Mouse (Mus musculus) forelimb bud, embryonic 11.5 days (tissue): ENCODE measurements around the gene Aplnr.

Source experiments
- DNase-seq: peaks from one replicate; pipeline ENCODE4 v3.0.0-alpha.2; 2012; ENCODE audit warnings: low read depth, low spot score

Gene Aplnr

DNA sequence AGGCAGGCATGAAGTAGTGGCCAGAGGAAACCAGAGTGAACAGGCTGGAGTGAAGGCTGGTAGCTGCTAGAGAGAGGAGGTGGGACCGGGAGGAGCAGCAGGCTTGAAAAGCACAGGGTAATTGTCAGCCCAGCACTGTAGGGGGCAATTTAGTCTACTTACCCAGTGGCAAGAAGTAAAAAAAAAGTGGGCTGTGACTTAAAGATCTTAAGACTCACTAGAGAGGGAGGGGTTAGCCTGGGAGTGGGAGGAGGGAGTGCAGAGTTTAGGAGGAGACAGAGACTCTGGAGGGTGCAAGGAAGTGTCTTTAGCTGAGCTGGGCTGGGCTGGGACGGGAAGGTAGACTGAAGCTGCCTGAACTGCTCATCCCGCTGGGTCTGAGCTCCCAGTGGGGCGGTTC lies at the start of gene Aplnr:
Gene Aplnr (plus strand): TSS at position 137 of the 400 bp plus-strand sequence.
- DNase-seq = no peak

DNA sequence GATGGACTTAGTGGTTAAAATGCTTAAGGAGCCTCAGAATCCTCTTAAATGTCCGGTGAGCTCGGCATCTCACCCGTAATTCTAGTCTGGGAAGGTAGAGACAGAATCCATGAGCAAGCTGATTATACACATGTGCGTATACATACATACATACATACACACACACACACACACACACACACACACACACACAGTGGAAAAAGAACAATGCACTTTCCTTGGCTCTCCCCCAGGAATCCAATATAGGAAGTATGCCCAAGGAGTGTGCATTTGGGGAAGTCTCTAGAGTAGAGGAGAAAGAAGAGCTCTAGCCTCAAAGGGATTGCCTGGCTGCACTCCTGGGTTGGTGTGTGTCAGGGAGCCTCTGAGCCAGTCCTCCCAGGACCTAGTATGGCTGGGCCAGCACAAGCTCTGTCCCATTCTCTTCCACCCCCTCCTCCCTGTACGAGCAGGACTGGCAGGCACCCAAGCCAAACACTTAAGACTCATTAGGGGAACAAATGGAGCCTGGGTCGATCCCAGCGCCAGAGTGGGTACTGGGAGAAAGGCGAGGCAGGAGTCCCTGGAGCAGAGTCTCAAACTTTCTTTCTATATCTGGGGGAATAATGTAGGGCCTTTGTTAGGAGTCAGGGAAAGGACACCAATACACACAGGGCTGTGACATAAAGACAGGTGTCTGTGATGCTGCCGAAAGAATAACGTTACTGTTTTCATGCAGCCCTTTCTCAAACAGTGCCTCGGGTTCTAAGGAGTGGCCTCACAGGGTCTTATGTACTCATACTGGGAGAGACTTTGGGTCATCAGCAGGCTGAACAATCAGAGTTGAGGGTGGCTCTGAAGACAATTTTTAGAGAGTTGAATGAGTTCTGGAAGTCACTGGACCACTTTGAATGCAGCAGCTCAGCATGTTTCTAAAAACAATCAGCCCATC lies 47.0 kb upstream of the Aplnr start:
- no peak for DNase-seq

DNA sequence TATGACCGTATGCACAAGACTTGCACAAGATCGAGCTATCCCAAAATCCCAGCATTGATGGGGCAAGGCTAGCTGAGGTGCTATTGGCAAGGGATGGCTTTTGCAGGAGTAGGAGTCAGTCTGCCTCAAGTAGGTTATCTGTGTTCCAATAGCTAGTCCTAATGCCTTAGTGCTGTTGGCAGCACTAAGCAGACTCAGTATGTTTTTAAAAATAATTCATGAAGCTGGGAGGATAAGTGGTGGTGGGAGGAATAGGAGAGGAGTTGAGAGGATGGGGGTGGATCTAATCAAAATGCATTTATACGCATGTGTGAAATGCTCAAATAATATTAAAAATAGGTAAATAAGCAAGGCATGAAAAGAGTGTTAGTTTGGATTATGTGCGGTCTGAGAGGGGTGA lies 44.7 kb upstream of the Aplnr start:
- no peak for DNase-seq

- no peak for DNase-seq
Observed at GRCm38 (mm10) chr2:85093376-85093775, 42.6 kb upstream of the Aplnr start.

DNA sequence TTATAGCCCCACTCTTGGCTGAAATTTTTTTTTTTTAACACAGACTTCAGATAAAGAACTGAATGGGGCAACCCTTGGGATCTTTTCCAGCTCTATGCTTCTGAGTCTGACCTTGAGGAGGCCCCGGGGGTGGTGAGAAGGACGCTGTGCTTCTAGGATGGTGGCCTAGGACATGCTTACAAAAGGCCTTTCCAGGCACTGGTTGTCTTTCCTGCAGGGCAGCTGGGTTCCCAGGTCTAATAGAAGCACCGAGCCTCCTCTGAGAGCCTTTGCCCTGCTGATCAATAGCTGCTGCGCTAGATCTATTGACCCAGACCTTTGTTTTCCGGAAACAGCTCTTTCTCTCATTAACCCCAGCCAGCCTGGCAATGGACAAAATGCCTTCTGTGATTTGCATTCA lies 40.1 kb upstream of the Aplnr start:
- no peak for DNase-seq

- DNase-seq = no peak
Observed at GRCm38 (mm10) chr2:85098014-85098413, 38.0 kb upstream of the Aplnr start.

DNA sequence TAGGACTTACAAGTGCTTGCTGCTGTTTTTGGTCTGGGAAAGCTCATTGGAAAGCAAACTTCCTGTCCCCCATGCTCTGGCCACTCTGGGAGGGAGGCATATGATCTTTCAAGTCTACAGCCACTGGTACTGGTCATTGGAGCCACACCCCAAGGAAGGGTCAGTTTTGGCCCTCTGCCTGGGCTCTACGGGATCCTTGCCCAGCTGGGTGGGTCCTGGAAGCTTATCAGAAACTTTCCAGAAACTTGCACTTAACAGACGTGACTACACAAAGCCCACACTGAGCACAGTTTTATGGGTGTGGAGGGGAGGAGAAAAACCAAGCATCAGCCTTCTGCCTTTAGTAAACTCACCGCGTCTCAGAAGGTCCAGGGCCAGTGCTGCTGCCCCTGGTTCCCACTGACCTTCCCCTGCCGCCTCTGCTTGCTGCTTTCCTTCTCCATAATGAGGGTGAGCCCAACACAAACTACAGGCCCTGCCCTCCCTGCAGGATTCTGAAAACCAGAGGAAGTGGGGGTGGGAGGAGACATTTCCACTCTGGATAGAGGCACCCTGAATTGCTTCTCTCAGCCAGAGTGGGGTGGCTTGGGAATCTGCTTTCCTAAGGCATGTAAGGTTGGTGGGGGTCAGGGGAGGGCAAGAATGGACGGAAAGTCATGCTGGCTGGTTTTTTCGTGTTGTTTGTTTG lies 37.1 kb upstream of the Aplnr start:
- no peak for DNase-seq

GRCm38 (mm10) chr2:85103201-85103600 lies 32.8 kb upstream of the Aplnr start:
- DNase-seq = no peak

- DNase-seq = no peak
Observed at GRCm38 (mm10) chr2:85105426-85106013, 30.5 kb upstream of the Aplnr start.

- no peak for DNase-seq
Observed at GRCm38 (mm10) chr2:85106068-85106790, 29.8 kb upstream of the Aplnr start.

DNA sequence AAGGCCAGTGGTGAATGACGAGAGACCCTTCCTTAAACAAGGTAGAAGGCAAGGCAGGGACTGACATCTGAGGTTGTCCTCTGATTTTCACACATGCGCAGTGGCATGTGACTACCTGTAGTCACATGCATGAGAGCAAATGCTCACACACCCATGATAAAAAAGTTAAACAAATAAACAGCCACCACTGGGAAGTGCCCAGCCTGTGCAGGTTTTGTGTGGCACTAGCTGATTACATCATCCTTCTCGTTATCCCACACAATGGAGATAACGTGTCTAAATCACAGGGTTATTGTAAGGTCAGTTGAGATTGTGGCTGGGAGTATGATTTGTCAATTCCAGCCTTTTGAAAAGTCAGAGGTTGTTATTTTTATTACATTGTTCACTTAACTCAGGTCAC lies 29.1 kb upstream of the Aplnr start:
- DNase-seq = no peak

GRCm38 (mm10) chr2:85110288-85110875 lies 25.6 kb upstream of the Aplnr start:
- no peak for DNase-seq

DNA sequence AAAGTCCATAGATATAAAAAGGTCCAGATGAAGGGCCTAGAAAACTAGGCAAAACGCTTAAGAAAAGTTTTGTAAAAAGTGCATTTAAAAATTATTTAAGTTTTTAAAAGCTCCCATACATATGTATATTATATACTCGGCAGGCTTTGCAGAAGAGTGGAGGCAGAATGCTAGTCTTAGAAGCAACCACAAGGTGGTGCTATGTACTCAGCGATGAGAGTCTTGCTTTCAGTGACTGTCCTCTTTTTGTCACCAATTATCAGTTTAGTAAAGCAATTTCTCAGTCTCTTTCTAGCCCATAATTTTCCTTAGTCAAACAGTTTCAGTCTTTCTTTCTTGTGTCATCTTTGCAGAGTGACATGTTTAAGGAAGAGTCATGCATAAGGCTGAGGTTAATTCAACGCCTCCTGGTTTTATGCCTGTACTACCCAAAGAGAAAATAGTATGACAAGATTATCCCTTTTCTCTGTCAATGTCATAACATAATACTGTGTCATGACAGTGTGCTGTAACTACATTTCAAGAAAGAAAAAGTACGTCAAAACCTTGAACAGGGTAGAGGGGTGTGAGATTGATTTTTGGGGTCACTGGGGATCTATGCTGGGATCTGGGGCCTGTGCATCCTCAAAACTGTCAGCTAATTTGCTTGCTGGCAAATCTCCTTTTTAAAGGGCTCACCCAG lies 12.7 kb upstream of the Aplnr start:
- peak; percentile 55 for DNase-seq

DNA sequence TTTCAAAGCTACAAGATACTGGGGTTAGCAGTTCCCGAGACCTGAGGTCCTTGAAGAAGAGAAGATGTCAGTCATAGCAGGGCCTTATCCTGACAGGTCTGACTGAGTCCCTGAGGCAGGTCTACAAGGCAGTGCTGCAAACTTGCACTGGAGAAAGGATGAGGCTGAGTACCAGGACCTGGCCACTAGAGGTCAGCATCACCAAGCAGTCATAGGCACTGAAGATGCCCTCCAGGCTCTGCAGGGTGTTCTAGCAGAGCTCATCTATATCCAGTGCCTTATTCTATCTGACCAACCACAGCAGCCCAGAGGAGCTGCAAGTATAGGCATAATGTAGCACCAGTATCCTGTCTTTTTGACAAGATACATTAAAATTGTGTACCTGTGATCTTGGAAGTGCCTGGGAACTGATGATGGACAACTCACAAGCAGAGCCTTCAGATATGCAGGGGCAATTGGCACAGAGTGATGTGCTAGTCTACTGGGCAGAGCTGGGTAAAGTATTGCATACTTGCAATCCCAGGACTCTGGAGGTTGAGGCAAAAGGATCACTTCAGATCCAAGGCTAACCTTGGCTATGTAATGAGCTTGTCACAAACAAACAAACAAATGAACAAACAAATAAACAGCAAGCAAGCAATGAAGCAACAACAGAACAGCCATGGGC lies 12.0 kb upstream of the Aplnr start:
- DNase-seq = peak; percentile 57

GRCm38 (mm10) chr2:85129496-85129971 lies 6.5 kb upstream of the Aplnr start:
- DNase-seq = no peak

DNA sequence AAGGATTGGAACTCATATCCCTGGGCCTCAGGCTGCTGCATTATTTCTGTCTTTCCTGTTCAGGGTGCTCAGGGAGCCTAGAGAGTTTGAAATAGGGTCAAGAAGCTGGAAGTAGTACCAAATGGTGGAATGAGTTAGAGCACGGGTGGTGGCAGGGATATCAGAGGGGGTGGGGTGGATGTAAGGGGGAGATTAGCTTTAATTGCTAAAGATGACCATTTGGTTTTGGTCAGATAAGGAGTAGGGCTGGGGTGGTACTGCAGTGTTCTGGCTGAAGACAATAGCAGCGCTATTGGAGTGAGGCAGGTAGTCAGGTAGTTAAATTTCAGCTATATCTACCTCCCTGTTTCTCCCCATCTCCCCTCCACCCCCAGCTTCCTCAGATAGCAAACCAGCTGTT lies 4.8 kb upstream of the Aplnr start:
- no peak for DNase-seq

GRCm38 (mm10) chr2:85131724-85132123 lies 4.3 kb upstream of the Aplnr start:
- no peak for DNase-seq

GRCm38 (mm10) chr2:85132204-85132603 lies 3.8 kb upstream of the Aplnr start:
- no peak for DNase-seq

DNA sequence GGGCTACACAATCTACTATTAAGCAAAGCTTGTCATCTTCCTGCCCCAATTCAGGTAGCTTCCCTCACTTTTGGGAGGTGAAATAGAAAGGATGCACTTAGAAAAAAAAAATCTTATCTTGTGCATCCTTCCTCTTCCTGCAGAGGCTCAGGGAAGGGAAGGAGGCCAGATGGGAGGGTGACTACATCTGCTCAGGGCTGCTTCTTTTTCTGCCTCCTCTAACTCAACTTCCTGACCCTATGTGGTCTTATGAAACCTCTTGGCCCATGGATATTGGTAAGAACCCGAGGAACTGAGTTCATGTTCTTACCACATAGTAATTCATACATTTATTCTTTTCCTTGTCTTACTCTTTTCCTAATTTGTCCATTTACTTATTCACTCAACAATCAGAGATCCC lies 926 bp upstream of the Aplnr start:
- DNase-seq = no peak

DNA sequence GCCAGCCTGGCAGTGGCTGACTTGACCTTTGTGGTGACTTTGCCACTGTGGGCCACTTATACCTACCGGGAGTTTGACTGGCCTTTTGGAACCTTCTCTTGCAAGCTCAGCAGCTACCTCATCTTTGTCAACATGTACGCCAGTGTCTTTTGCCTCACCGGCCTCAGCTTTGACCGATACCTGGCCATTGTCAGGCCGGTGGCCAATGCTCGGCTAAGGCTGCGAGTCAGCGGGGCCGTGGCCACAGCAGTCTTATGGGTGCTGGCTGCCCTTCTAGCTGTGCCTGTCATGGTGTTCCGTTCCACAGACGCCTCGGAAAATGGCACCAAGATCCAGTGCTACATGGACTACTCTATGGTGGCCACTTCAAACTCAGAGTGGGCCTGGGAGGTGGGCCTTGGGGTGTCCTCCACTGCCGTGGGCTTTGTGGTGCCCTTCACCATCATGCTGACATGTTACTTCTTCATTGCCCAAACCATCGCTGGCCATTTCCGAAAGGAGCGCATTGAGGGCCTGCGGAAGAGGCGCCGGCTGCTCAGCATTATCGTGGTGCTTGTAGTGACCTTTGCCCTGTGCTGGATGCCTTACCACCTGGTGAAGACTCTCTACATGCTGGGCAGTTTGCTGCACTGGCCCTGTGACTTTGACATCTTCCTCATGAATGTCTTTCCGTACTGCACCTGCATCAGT lies 951 bp downstream of the Aplnr start:
- DNase-seq = no peak
